Mouse (Mus musculus) midbrain, embryonic 16.5 days (tissue): ENCODE measurements around the gene Col6a5. TPM values are rescaled to one million over a fixed set of nuclear protein-coding genes. Genes with fewer than 3 reads are reported as not detected.
"Not testable (repeated sequence)": the region's sequence is repeated elsewhere in the genome, so short reads cannot be mapped to it uniquely, and the experiment has no call there.

Experiments used
- ATAC-seq: fragments of 200-750 bp; cut with Nextera tagmentation; 2 replicates; pipeline ENCODE4 v1.8.0; 2017; ENCODE audit warnings: moderate TSS enrichment
- H3K27ac ChIP-seq: fragments of 300-500 bp; sonication (generic); 2 replicates; pipeline ENCODE4 v1.5.1; 2014; ENCODE audit warnings: mild to moderate bottlenecking, low read length, mixed read lengths
- H3K27me3 ChIP-seq: fragments of 300-500 bp; sonication (generic); 2 replicates; pipeline ENCODE4 v1.6.1; 2014; ENCODE audit warnings: low read depth, low read length, mixed read lengths; ENCODE audit not compliant: control insufficient read depth, insufficient read depth
- H3K36me3 ChIP-seq: fragments of 300-500 bp; sonication (generic); 2 replicates; pipeline ENCODE4 v1.6.1; 2014; ENCODE audit warnings: mild to moderate bottlenecking, low read length, moderate library complexity, mixed read lengths; ENCODE audit not compliant: control insufficient read depth, insufficient read depth
- H3K4me1 ChIP-seq: fragments of 300-500 bp; sonication (generic); 2 replicates; pipeline ENCODE4 v1.6.1; 2014; ENCODE audit warnings: mild to moderate bottlenecking, low read length, mixed read lengths; ENCODE audit not compliant: control insufficient read depth, insufficient read depth
- H3K4me2 ChIP-seq: fragments of 300-500 bp; sonication (generic); 2 replicates; pipeline ENCODE4 v1.6.1; 2014; ENCODE audit warnings: mild to moderate bottlenecking, low read length, mixed read lengths
- H3K4me3 ChIP-seq: fragments of 300-500 bp; sonication (generic); 2 replicates; pipeline ENCODE4 v1.5.1; 2014; ENCODE audit warnings: low read depth, mild to moderate bottlenecking, low read length, moderate library complexity, mixed read lengths
- H3K9ac ChIP-seq: fragments of 300-500 bp; sonication (generic); 2 replicates; pipeline ENCODE4 v1.6.1; 2014; ENCODE audit warnings: low read depth, low read length, mixed read lengths
- H3K9me3 ChIP-seq: fragments of 300-500 bp; sonication (generic); replicated peaks from 2 replicates; pipeline ENCODE4 v1.6.1; 2014; ENCODE audit warnings: mild to moderate bottlenecking, low read length, mixed read lengths; ENCODE audit not compliant: control insufficient read depth, poor library complexity, severe bottlenecking
- WGBS: fragments of 180-500 bp; shearing (Covaris S2); extraction: QIAGEN DNeasy Blood & Tissue Kit; methylation state at CpG from one replicate; pipeline ENCODE4 v1.1.7; 2014; 5-methylcytosine and 5-hydroxymethylcytosine counted together
- polyA plus RNA-seq: library from polyadenylated mRNA; unstranded; fragments of >200 nt; fragmentation: Nextera tagmentation; extraction: Ambion mirVana; gene quantifications from 2 replicates; pipeline ENCODE4 v1.2.1, GENCODE M21; 2015

The Col6a5 gene
- polyA plus RNA-seq, 1 experiment from 2014 or later: 0.82 TPM

GRCm38 (mm10) chr9:105848396-105848795 is 112.0 kb downstream of the Col6a5 start:
- H3K9me3 ChIP-seq: no peaks in the 10 kb centered on the region
- no peak for ATAC-seq
- no peaks in the 10 kb centered on the region for H3K27me3 ChIP-seq
- 71% methylated on average over 4 of the region's 4 CpGs for WGBS
- no peaks in the 10 kb centered on the region for H3K36me3 ChIP-seq
- no peak overlapping the region for H3K4me3 ChIP-seq
- no peaks in the 10 kb centered on the region for H3K4me1 ChIP-seq
- H3K27ac ChIP-seq: no peak overlapping the region
- no peak overlapping the region for H3K4me2 ChIP-seq
- H3K9ac ChIP-seq: no peak overlapping the region

DNA sequence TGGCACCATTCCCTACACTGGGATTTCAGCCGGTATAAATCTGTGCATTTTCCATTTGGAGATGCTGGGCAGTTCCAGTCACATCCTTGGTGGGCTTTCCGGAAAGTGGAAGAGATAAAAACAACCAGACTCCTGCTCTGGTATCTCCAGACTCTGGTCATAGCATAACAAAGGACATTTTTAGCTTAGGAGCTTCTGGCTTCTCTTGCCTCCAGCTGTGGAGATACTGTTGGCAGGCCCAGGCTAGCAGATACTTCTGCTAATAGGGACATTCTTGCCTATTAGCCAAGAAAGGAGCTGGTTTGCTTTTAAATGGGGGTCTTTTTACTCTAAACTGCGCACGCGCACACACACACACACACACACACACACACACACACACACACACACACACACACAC is 113.2 kb downstream of the Col6a5 start:
- Histone ChIP-seq H3K36me3 (no peaks in the 10 kb centered on the region), H3K4me3 (no peak overlapping the region), H3K9ac (no peak overlapping the region), H3K4me2 (no peak overlapping the region), H3K9me3 (no peaks in the 10 kb centered on the region), H3K4me1 (no peaks in the 10 kb centered on the region), H3K27me3 (no peaks in the 10 kb centered on the region), H3K27ac (no peak overlapping the region)
- no peak for ATAC-seq
- WGBS: 94% methylated on average over 5 of the region's 5 CpGs

DNA sequence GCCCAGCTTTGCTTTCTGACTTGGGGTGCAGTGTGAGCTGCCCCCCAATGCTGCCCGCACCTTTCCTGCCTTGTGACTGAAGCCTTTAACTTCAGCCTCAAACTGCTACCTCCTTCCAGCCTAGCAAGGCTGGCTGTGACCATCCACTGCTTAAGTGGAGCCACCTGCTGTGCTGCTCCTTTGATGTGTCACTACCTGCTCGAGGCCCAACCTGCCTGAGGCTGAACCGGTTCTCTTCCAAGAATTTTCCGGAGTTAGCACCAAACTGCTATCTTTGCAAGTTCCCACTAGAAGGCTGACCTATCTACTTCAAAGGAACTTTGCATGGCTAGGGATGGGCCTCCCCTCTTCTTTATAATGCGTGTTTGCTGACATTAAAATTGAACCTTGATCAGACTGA is 119.1 kb downstream of the Col6a5 start:
- 60% methylated on average over 5 of the region's 5 CpGs for WGBS
- not testable (repeated sequence) for ATAC-seq

GRCm38 (mm10) chr9:105839147-105839515 is 121.3 kb downstream of the Col6a5 start:
- Histone ChIP-seq H3K4me2 (no peak overlapping the region), H3K4me3 (no peak overlapping the region)
- 73% methylated on average over 5 of the region's 5 CpGs for WGBS

More for the DNA sequence above, 119.1 kb downstream of the Col6a5 start:
- not testable (repeated sequence) for H3K27ac ChIP-seq, H3K9me3 ChIP-seq, H3K36me3 ChIP-seq, H3K4me2 ChIP-seq, H3K9ac ChIP-seq, H3K27me3 ChIP-seq, H3K4me3 ChIP-seq, H3K4me1 ChIP-seq

DNA sequence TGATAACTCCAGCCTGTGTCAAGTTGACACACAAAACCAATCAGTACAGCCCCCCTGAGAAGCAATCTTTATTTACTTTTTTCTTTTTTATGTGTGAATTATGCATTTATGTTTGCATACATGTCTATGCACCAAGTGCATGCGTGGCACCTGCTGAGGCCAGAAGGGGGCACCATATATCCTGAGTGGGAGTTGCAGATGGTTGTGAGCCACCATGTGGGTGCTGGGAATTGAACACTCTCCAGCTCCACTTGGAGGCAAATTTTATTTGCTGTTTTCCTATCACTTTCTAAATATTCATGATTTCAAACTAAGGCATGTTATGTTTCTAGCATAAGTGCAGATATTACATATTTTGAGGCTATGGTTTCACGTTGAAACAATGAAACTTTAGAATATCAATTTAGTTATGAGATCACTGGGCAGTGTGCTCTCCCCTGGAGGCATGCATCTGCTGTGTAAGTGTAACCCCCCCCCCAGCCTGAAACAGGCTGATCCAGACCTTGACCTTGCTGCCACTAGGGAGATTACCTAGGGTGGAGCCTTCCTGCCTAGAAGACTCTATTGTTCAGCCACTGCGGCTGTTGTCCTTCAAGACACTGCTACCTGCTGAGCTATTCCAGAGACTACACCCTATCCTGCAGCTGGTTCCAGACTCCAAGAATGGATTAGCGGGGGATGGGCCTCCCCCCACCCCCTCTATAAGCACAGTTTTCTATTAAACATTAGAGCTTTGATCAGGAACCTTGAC is 121.9 kb downstream of the Col6a5 start:
- Histone ChIP-seq H3K4me2 (no peak overlapping the region), H3K27ac (no peak overlapping the region), H3K4me3 (no peak overlapping the region), H3K36me3 (no peaks in the 10 kb centered on the region), H3K27me3 (no peaks in the 10 kb centered on the region), H3K9ac (no peak overlapping the region), H3K4me1 (no peaks in the 10 kb centered on the region), H3K9me3 (no peaks in the 10 kb centered on the region)
- WGBS: 69% methylated on average over 4 of the region's 4 CpGs
- no peak for ATAC-seq

More at GRCm38 (mm10) chr9:105839147-105839515, 121.3 kb downstream of the Col6a5 start:
- Histone ChIP-seq H3K9ac (no peak overlapping the region), H3K27ac (no peak overlapping the region), H3K9me3 (no peaks in the 10 kb centered on the region), H3K4me1 (no peaks in the 10 kb centered on the region), H3K36me3 (no peaks in the 10 kb centered on the region), H3K27me3 (no peaks in the 10 kb centered on the region)
- ATAC-seq: no peak

DNA sequence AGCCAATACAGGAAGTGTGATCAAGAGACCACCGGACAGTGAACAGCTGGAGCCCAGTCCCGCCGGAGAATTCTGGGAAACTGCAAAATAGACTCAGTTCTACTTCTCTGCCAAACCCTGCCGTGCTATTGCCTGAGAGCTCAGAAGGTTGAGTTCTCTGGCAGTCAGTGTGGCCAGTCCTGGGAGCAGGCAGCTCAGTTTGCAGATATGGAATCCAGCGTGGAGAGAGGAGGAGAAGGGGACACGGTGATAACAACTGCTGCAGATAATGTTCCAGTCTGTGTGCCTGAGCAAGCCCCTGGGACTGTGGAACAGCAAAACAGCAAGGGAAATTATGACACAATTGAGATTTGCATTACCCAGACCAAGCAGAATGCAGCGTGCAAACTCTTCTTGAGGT is 124.9 kb downstream of the Col6a5 start:
- no peak overlapping the region for H3K4me2 ChIP-seq
- no peaks in the 10 kb centered on the region for H3K27me3 ChIP-seq
- H3K4me3 ChIP-seq: no peak overlapping the region
- no peak overlapping the region for H3K9ac ChIP-seq
- no peaks in the 10 kb centered on the region for H3K36me3 ChIP-seq
- H3K9me3 ChIP-seq: no peaks in the 10 kb centered on the region
- WGBS: 75% methylated on average over 7 of the region's 7 CpGs
- no peak overlapping the region for H3K27ac ChIP-seq
- H3K4me1 ChIP-seq: no peaks in the 10 kb centered on the region
- ATAC-seq: no peak

GRCm38 (mm10) chr9:105834799-105835198 is 125.6 kb downstream of the Col6a5 start:
- WGBS: 53% methylated on average over 4 of the region's 4 CpGs
- Histone ChIP-seq H3K27me3 (no peaks in the 10 kb centered on the region), H3K36me3 (no peaks in the 10 kb centered on the region), H3K4me2 (no peak overlapping the region), H3K27ac (no peak overlapping the region), H3K9me3 (no peaks in the 10 kb centered on the region), H3K9ac (no peak overlapping the region), H3K4me3 (no peak overlapping the region), H3K4me1 (no peaks in the 10 kb centered on the region)
- no peak for ATAC-seq

GRCm38 (mm10) chr9:105831291-105831690 is 129.2 kb downstream of the Col6a5 start:
- 83% methylated on average over 9 of the region's 9 CpGs for WGBS
- Histone ChIP-seq H3K4me2 (no peak overlapping the region), H3K27me3 (no peaks in the 10 kb centered on the region), H3K9me3 (no peaks in the 10 kb centered on the region), H3K36me3 (no peaks in the 10 kb centered on the region), H3K4me3 (no peak overlapping the region), H3K4me1 (peaks cover 2% of the 10 kb centered on the region; the same call in 1 of the 2 replicates), H3K27ac (no peak overlapping the region), H3K9ac (no peak overlapping the region)
- ATAC-seq: no peak

DNA sequence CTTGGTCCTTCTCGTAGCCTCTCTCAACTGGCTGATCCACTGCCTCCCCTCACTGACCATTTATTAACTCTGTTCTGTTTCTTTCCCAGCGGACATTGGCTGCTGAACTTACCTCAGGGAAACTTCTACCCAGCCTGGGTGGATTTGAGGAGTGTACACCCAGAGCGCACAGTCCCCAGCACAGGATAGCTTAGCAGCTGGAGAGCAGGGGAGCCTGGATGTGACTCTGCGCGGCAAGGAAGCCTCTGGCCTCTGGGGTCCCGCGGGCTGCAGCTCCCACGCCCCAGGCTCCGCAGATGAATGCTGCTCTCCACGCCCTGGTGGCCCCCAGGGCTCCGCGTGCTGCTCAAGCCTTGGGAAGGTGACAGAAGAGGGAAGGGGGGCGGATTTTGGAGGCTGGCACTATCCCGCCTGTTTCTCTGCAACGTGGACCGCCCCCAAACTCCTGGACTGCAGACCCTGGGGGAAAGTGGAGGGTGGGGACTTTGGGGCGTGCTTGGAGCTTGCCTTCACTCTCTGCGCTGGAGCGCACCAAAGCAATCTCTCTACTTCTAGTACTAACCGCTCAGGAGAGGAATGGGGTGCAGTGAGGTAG is 132.6 kb downstream of the Col6a5 start, which contains the start of gene Col6a6:
Gene Col6a6, minus strand, starts transcription at position 370 of the 595 bp plus-strand sequence.
- WGBS: 20% methylated on average over 19 of the region's 20 CpGs
- Histone ChIP-seq H3K27ac (no peak within 1 kb of the TSS), H3K4me3 (no peak within 1 kb of the TSS), H3K9me3 (no peaks in the 10 kb centered on the region), H3K9ac (no peak within 1 kb of the TSS), H3K27me3 (no peaks in the 10 kb centered on the region), H3K36me3 (no peaks in the 10 kb centered on the region), H3K4me2 (peak within 1 kb of the TSS; percentile 21; the same call in 1 of the 2 replicates), H3K4me1 (peaks cover 2% of the 10 kb centered on the region; the same call in 1 of the 2 replicates)
- no peak for ATAC-seq
